Mouse (Mus musculus) erythroblast, embryonic 14.5 days (primary cell): ENCODE results near the gene Rab6b.

Experiments
- GATA1 ChIP-seq: IDR thresholded peaks from 2 replicates; pipeline ENCODE4 v1.6.1; 2012; ENCODE audit warnings: low read length, inconsistent platforms, mixed read lengths
- TAL1 ChIP-seq: IDR thresholded peaks from 3 replicates; pipeline ENCODE4 v1.6.1; 2012; ENCODE audit warnings: low read length, inconsistent platforms, mixed read lengths

DNA sequence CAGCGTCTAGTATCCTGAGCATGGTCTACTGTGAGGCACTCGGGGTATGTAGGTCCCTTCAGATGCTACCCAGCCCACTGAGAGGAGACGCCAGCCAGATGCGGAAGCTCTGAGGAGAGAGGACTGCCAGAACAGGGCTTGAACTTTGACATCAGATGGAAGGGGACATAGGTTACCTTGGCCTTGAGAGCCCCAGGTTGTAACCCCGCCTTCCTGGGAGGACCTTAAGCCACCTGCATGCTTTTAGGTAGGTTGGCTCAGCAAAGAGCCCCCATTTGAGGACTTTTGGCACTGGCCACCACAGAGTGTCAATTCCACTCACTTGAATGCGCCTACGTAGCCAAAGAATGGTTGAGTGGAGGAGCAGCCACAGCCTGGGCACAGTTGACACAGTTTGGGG lies 113.1 kb downstream of the Rab6b start:
- TF ChIP-seq GATA1, result no peak
- no peak for TF ChIP-seq TAL1
